Mouse (Mus musculus) forebrain, embryonic 13.5 days (tissue): ENCODE data around the gene Abl1. TPM values are rescaled to one million over a fixed set of nuclear protein-coding genes. Genes with fewer than 3 reads are reported as not detected.

Experiments used
- ATAC-seq: fragments of 200-750 bp; cut with Nextera tagmentation; 2 replicates; pipeline ENCODE4 v1.8.0; 2017
- H3K27ac ChIP-seq: fragments of 300-500 bp; sonication (generic); 2 replicates; pipeline ENCODE4 v1.5.1; 2015; ENCODE audit warnings: inconsistent platforms, mild to moderate bottlenecking, moderate library complexity
- H3K27me3 ChIP-seq: fragments of 300-500 bp; sonication (generic); 2 replicates; pipeline ENCODE4 v1.6.1; 2015; ENCODE audit warnings: mild to moderate bottlenecking, inconsistent platforms
- H3K36me3 ChIP-seq: fragments of 300-500 bp; sonication (generic); 2 replicates; pipeline ENCODE4 v1.6.1; 2015; ENCODE audit warnings: mild to moderate bottlenecking, inconsistent platforms; ENCODE audit not compliant: poor library complexity, severe bottlenecking
- H3K4me1 ChIP-seq: fragments of 300-500 bp; sonication (generic); 2 replicates; pipeline ENCODE4 v1.6.1; 2015; ENCODE audit warnings: inconsistent platforms
- H3K4me2 ChIP-seq: fragments of 300-500 bp; sonication (generic); 2 replicates; pipeline ENCODE4 v1.6.1; 2015; ENCODE audit warnings: inconsistent platforms, mild to moderate bottlenecking, moderate library complexity
- H3K4me3 ChIP-seq: fragments of 300-500 bp; sonication (generic); 2 replicates; pipeline ENCODE4 v1.5.1; 2015; ENCODE audit warnings: mild to moderate bottlenecking, inconsistent platforms
- H3K9ac ChIP-seq: fragments of 300-500 bp; sonication (generic); 2 replicates; pipeline ENCODE4 v1.6.1; 2015; ENCODE audit warnings: mild to moderate bottlenecking, inconsistent platforms
- H3K9me3 ChIP-seq: fragments of 300-500 bp; sonication (generic); replicated peaks from 2 replicates; pipeline ENCODE4 v1.6.1; 2016; ENCODE audit warnings: inconsistent platforms
- WGBS: fragments of 180-500 bp; shearing (Covaris S2); methylation state at CpG from one replicate; pipeline ENCODE4 v1.1.7; 2015; 5-methylcytosine and 5-hydroxymethylcytosine counted together
- polyA plus RNA-seq: library from polyadenylated mRNA; unstranded; fragments of >200 nt; fragmentation: Nextera tagmentation; extraction: Ambion mirVana; gene quantifications from 2 replicates; pipeline ENCODE4 v1.2.1, GENCODE M21; 2015

Gene Abl1
- polyA plus RNA-seq, 1 experiment from 2014 or later, result 25.8 TPM

DNA sequence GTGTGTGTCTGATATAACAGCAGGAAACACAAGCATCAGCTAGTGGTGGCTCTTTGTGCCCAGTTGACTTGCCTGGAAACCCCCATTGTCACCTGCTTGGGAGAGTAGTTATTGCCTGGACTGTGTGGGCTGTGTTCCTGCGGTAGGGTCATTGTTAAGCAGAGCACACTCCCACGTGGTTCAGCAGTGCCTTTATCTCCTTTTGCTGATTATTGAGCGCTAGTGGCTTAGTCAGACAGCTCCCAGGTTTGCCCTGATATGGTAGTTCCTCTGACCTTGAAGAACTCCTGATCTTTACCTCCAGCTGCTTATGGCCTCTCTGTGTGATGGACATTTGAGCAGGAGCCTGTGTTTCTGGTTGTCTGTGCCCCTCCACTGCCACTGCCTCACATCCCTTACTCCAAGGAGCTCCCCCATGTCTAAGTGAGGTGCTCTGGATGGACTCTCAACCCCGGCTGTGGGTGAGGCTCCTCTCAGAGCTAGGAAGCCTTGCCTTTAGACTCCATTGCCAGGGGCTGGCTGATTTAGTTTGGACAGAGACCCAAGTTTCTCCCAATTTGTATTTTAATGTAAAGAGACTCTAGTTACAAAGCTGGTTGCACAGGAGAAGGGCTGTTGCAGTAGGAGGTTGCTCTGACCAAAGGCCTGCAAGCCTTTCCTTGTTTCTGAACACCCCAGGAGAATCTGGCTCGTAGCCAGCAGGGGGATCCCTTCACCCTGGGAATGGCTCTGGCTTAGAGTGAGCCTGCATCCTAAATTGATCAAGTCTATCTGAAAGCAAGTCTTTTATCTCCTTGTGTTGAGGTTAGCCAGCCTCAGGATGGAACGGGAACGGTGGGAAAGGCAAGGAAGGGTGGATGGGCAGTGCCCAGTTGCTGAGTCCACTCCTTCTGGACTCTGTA, 12.6 kb downstream of the Abl1 start:
- WGBS, result 43% methylated on average over 7 of the region's 7 CpGs
- Histone ChIP-seq H3K27ac (no peak overlapping the region), H3K9ac (no peak overlapping the region)

DNA sequence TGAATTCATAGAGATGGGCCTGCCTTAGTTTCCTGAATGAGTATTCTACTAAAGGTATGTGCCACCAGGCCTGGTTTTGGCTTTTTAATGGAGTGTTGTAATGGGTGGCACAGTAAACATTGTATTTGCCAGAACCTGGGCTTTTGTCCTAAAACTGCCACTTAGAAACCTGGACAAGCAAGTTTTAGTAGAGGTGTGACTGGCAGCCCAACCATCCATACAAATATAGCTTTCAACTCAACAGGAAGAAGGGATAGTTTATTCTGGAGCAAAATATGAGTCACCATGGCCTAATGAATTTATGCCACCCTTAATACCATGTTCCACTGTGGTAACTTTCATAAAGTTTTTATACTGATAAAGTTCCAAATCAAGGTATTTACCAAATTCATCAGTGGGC, 15.1 kb downstream of the Abl1 start:
- no peak for ATAC-seq
- Histone ChIP-seq H3K4me3 (no peak overlapping the region), H3K4me1 (0 out of 2 replicates have a peak, but pooled peaks cover 6% of the 10 kb centered on the region), H3K9me3 (no peaks in the 10 kb centered on the region), H3K9ac (no peak overlapping the region), H3K27ac (no peak overlapping the region), H3K27me3 (no peaks in the 10 kb centered on the region), H3K36me3 (peaks cover 12% of the 10 kb centered on the region), H3K4me2 (no peak overlapping the region)

More for the DNA sequence above, 12.6 kb downstream of the Abl1 start:
- no peak overlapping the region for H3K4me2 ChIP-seq
- no peak for ATAC-seq
- H3K4me1 ChIP-seq, result 0 out of 2 replicates have a peak, but pooled peaks cover 6% of the 10 kb centered on the region
- no peak overlapping the region for H3K4me3 ChIP-seq
- no peaks in the 10 kb centered on the region for H3K9me3 ChIP-seq
- H3K27me3 ChIP-seq, result no peaks in the 10 kb centered on the region
- H3K36me3 ChIP-seq, result peaks cover 22% of the 10 kb centered on the region

DNA sequence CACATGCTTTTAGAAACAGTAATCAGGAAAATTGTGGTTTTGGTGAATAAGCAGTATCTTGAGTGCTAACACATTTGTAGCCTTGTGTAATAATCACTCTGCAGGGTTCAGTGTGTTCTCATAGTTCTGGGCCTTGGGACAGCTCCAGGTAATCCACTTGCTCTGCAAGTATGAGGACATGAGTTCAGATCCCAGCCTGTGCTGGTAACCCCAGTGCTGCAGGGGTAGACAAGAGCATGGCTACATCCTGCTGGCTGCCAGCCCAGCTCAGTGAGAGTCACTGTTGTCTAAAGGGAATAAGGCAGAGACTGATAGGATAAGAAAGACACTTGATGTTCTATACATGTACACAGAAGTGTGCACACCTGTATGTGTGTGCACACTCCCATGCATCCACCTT, 17.7 kb downstream of the Abl1 start:
- Histone ChIP-seq H3K27ac (no peak overlapping the region), H3K4me2 (no peak overlapping the region), H3K27me3 (no peaks in the 10 kb centered on the region), H3K4me3 (no peak overlapping the region), H3K9ac (no peak overlapping the region), H3K36me3 (peaks cover 8% of the 10 kb centered on the region; the same call in 1 of the 2 replicates), H3K4me1 (no peaks in the 10 kb centered on the region), H3K9me3 (no peaks in the 10 kb centered on the region)
- ATAC-seq, result no peak

DNA sequence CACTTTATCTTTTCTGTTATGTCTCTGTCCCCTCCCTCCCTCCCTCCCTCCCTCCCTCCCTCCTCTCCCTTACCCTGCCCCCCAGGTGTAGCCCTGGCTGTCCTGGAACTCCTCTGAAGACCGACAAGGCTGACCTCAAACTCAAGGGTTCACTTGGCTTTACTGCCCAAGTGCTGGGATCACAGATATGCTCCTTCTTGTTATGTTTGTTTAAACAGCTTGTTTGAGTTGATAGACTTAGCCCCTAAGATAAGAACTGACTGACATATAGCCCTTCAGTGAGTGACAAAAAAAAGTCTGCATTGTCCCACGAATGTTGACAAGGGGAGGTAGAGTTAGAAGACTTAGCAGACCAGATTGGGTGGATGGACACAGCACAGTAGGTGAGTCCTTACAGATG, 18.4 kb downstream of the Abl1 start:
- WGBS, result 86% methylated on average over 2 of the region's 2 CpGs
- H3K4me3 ChIP-seq, result no peak overlapping the region
- peaks cover 4% of the 10 kb centered on the region; the same call in 1 of the 2 replicates for H3K36me3 ChIP-seq

DNA sequence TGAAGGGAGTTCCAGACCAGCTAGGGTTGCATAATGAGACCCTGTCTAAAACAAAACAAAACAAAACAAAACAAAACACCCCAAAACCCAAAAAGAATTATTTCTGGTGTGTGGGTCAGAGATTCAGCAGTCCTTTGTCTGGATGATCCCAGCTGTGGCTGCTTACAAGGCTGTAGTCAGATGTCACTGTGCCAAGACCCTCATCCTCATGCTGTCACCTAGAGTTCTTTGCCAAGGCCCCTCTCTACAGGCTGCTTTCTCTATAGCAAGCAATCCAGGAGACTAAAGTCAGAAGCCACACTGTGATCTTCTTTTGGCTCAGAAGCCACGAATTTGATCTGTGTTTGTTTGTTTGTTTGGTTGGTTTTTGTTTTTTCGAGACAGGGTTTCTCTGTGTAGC, 24.5 kb downstream of the Abl1 start:
- Histone ChIP-seq H3K4me1 (no peaks in the 10 kb centered on the region), H3K4me3 (no peak overlapping the region), H3K27me3 (no peaks in the 10 kb centered on the region), H3K9me3 (no peaks in the 10 kb centered on the region), H3K36me3 (peaks cover 3% of the 10 kb centered on the region; the same call in 1 of the 2 replicates), H3K4me2 (no peak overlapping the region), H3K9ac (no peak overlapping the region), H3K27ac (no peak overlapping the region)
- no peak for ATAC-seq
- WGBS, result 81% methylated on average over 2 of the region's 2 CpGs

More for the DNA sequence above, 18.4 kb downstream of the Abl1 start:
- no peaks in the 10 kb centered on the region for H3K4me1 ChIP-seq
- H3K4me2 ChIP-seq, result no peak overlapping the region
- H3K9me3 ChIP-seq, result no peaks in the 10 kb centered on the region
- H3K27me3 ChIP-seq, result no peaks in the 10 kb centered on the region
- ATAC-seq, result no peak
- no peak overlapping the region for H3K27ac ChIP-seq
- no peak overlapping the region for H3K9ac ChIP-seq

DNA sequence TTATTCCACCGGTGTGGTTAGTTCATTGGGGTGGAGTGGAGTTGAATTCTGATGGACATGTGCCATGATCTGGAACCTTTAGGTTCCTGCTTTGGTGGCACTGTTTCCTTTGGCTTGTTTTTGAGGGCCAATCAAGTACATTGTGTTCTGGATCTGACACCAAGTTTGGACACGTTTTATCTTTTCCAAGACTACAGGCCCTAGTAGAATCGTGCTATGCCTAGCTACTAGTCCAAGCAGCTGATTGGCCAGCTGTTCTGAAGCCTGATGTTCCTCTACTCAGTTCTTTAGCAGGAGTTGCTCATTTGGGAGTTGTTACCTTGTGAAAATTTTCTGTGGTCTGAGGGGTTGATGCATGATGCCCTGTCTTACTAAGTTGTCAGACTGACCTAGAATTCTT, 25.6 kb downstream of the Abl1 start:
- Histone ChIP-seq H3K4me2 (no peak overlapping the region), H3K27ac (no peak overlapping the region), H3K4me1 (no peaks in the 10 kb centered on the region), H3K9me3 (no peaks in the 10 kb centered on the region), H3K4me3 (no peak overlapping the region), H3K27me3 (no peaks in the 10 kb centered on the region), H3K9ac (no peak overlapping the region), H3K36me3 (no peaks in the 10 kb centered on the region)
- no peak for ATAC-seq
- WGBS, result 95% methylated on average over 3 of the region's 3 CpGs

DNA sequence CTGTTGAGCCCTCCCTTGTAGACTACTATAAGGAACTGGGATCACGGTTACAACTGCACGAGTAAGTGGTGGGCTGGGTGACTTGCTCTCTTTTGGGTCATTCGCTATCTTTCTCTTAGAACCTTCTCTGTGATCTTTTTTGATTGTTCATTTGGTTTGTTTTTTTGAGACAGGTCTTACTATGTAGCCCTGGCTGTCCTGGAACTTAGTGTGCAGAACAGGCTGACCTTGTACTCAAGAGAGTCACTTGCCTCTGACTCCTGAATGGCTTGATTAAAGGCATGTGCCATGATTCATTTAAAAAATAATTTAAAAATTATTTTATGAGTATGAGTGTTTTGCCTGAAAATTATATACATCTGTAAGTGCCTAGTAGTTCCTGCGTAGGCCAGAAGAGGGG, 26.6 kb downstream of the Abl1 start:
- H3K4me3 ChIP-seq, result no peak overlapping the region
- no peak for ATAC-seq
- WGBS, result 95% methylated on average over 4 of the region's 4 CpGs

DNA sequence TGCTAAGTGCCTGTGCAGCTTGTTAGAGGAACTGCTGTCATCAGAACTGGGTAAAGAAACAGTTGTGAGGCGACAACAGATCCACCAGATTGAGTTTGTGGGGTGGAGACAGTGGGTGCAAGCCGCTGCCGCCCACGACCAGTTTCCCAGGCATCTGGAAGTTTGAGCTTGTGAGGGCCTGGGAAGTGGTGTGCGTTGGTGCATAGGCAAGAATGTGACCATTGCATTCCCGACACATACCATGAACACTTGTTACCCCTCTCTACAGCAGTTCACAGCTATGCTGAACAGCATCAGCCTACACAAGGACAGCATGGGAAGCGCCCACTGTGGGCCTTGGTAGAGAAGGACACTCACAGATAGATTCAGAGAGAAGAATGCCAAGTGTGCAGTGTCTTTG, 27.8 kb downstream of the Abl1 start:
- Histone ChIP-seq H3K4me3 (no peak overlapping the region), H3K27me3 (no peaks in the 10 kb centered on the region), H3K36me3 (no peaks in the 10 kb centered on the region), H3K4me1 (no peaks in the 10 kb centered on the region), H3K9me3 (no peaks in the 10 kb centered on the region), H3K27ac (no peak overlapping the region), H3K9ac (no peak overlapping the region), H3K4me2 (no peak overlapping the region)
- 92% methylated on average over 7 of the region's 7 CpGs for WGBS
- ATAC-seq, result no peak

More for the DNA sequence above, 26.6 kb downstream of the Abl1 start:
- H3K4me2 ChIP-seq, result no peak overlapping the region
- H3K27me3 ChIP-seq, result no peaks in the 10 kb centered on the region
- no peaks in the 10 kb centered on the region for H3K9me3 ChIP-seq
- H3K36me3 ChIP-seq, result no peaks in the 10 kb centered on the region
- no peak overlapping the region for H3K9ac ChIP-seq
- no peak overlapping the region for H3K27ac ChIP-seq
- no peaks in the 10 kb centered on the region for H3K4me1 ChIP-seq

DNA sequence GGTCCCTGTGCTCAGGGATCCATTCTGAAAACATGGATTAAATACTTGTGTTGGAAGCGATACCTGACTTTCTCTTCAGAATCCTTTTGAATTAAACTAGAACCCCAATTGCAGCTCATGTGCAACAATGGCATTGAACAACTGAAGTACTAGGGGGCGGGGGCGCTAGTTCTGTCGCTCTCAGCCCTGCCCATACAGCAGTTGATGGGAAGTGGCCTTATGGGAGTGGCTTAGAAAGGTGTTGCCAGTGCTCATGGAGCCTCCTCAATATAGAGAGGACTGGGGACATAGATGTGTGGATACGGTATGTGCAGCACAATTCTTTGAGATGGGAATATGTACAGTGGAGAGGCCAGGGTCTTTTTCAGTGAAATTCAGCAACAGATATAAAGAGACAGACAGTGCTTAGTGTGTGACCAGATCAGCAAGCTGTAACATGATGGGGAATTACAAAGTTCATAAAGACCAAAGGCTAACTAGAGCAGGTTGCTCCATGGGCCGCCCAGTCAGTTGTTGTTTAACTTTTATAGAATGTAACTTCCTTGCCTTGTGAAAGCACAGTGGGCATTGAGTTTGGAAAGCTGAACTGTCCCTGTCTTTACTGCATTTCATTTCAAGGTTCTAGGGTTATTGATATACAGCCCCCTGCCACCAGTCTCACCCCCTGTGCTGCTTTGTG, 31.2 kb downstream of the Abl1 start:
- Histone ChIP-seq H3K4me3 (no peak overlapping the region), H3K27me3 (no peaks in the 10 kb centered on the region), H3K4me2 (no peak overlapping the region), H3K27ac (no peak overlapping the region), H3K36me3 (no peaks in the 10 kb centered on the region), H3K9ac (no peak overlapping the region), H3K4me1 (peaks cover 10% of the 10 kb centered on the region), H3K9me3 (no peaks in the 10 kb centered on the region)
- ATAC-seq, result no peak
- 86% methylated on average over 6 of the region's 6 CpGs for WGBS

DNA sequence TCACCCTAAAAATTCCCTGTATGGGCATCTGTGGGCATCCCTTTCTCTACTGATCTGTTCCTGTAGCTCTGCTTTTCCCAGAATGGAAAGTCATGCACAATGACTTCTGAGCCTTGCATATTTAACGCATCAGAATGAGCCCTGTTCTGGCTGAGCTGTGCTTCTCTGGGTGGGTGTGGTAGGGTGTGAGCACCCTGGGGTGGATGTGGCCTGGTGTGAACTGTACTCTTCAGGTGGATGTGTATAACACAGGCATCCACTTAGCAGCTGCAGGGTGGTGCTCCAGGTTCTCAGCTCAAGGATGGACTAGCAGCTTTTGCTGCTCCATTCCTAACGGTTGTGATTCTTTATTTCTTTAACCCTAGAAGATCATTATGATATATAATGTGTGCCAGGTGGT, 31.8 kb downstream of the Abl1 start:
- ATAC-seq, result no peak
- WGBS, result 73% methylated on average over 2 of the region's 2 CpGs

DNA sequence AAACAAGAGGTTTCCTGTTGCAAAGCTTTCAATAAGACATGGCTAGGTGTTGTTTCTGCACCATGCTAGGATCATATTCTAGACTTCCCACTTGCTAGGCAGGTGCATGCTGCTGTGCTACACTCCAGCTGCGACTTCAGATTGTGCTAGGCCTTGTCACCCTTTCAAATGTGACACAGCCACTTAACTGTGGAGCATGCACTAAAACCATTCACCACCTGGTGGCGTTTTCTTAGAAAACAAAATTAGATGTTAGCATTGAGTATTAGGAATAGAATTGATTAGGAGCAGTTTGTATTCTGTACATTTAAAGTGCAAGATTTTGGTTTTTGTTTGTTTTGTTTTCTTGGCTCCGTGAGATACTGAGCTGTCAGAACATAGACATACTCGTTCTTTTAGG, 32.6 kb downstream of the Abl1 start:
- no peak for ATAC-seq
- no peaks in the 10 kb centered on the region for H3K36me3 ChIP-seq
- no peak overlapping the region for H3K27ac ChIP-seq
- H3K27me3 ChIP-seq, result no peaks in the 10 kb centered on the region
- H3K9me3 ChIP-seq, result no peaks in the 10 kb centered on the region
- H3K4me1 ChIP-seq, result peaks cover 10% of the 10 kb centered on the region
- H3K4me2 ChIP-seq, result no peak overlapping the region
- no peak overlapping the region for H3K4me3 ChIP-seq
- 64% methylated on average over 4 of the region's 4 CpGs for WGBS
- H3K9ac ChIP-seq, result no peak overlapping the region

More for the DNA sequence above, 31.8 kb downstream of the Abl1 start:
- Histone ChIP-seq H3K4me2 (no peak overlapping the region), H3K27me3 (no peaks in the 10 kb centered on the region), H3K9me3 (no peaks in the 10 kb centered on the region), H3K4me3 (no peak overlapping the region), H3K4me1 (peaks cover 10% of the 10 kb centered on the region), H3K36me3 (no peaks in the 10 kb centered on the region), H3K27ac (no peak overlapping the region), H3K9ac (no peak overlapping the region)

DNA sequence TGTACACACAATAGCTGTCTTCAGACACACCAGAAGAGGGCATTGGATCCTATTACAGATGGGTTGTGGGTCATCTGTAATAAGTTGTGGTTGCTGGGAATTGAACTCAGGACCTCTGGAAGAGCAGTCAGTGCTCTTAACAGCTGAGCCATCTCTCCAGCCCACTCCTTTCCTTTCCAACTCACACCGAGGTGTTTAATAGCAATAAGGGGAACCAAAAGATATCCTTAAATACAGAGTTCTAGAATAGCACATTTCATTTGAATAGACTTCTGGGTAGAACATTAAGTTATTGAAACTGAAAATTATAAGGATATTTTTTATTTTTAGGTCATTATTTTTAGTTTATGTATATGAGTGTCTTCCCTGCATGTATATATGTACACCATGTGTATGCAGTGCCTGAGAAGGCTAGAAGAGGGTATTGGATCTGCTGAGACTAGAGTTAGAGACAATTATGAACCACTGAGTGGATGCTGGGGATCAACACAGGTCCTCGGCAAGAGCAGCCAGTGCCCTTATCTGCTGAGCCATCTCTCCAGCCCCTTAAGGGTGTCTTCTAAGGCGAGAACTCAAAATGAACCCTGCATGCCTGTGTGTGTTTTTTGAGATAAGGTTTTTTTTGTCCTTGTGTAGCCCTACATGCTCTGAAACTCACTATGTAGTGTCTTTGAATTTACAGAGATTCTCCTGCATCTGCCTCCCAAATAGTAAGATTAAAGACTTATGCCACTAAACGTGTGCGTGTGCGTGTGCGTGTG, 36.7 kb downstream of the Abl1 start:
- WGBS, result 99% methylated on average over 7 of the region's 7 CpGs
- Histone ChIP-seq H3K36me3 (no peaks in the 10 kb centered on the region), H3K27me3 (no peaks in the 10 kb centered on the region), H3K4me1 (peaks cover 13% of the 10 kb centered on the region), H3K4me2 (no peak overlapping the region), H3K27ac (no peak overlapping the region), H3K9ac (no peak overlapping the region), H3K9me3 (no peaks in the 10 kb centered on the region), H3K4me3 (no peak overlapping the region)
- no peak for ATAC-seq
